Mouse (Mus musculus) gonadal fat pad, adult 2 months (tissue): Measurements from ENCODE around the gene Gpr25. TPM values are rescaled to one million over a fixed set of nuclear protein-coding genes. Genes with fewer than 3 reads are reported as not detected.

Source experiments
- DNase-seq: peaks from one replicate; pipeline ENCODE4 v3.0.0-alpha.2; 2012; ENCODE audit warnings: low read depth
- polyA plus RNA-seq: library from polyadenylated mRNA; depleted of rRNA; stranded (reverse); fragments of >200 nt; gene quantifications from 2 replicates; pipeline ENCODE4 v1.2.3, GENCODE M21; 2012; rRNA removed

Gpr25 gene
- 0.11 TPM in 1 of 2 replicates, not detected in the other for polyA plus RNA-seq

DNA sequence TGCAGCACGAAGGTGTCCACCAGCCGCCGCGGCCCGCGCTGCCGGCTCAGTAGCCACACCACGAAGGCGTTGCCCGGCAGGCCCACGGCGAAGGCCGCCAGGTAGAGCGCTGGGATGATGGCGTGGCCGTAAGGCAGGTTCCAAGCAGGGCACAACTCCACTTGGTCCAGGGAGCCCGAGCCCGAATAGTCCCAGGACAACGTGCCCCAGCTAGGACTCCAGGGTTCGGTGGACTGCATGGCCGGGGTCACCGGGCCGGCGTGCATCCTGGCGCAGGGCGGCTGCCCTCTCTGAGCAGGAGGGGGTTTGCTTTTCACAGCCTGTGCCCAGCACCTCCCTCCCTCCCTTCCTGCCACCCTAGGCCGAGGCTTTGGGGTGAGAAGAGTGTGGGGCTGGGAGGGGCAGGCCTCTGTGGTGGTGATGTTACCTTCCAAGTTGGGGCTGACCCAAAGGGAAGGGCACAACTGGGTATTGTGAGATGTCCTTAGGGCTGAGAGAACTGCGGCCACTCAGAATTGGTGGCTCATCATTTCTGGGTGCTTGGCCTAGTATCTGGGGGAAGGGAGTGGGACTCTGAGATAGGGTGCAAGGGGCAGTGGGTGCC lies at the start of gene Gpr25:
Gpr25 (minus strand) TSS at position 239 of the 604 bp plus-strand sequence.
- DNase-seq = no peak

DNA sequence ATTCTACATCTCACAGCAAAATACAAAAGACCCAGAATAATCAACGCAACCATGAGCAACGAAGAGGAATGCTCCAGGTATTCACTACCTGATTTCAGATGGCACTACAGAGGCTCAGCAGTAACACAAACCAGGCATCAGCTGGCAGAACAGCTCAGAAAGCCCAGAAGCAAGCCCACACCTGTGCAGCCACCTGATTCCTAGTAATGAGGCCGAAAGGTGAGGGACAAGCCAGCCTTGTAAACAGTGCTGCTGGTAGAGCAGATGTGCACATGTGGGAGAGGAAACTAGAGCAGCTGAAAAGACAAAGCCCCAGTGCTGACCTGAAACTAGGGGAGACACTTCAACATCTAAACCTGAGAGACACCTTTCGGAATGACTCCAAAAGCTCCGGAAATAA lies 48.5 kb upstream of the Gpr25 start:
- no peak for DNase-seq

DNA sequence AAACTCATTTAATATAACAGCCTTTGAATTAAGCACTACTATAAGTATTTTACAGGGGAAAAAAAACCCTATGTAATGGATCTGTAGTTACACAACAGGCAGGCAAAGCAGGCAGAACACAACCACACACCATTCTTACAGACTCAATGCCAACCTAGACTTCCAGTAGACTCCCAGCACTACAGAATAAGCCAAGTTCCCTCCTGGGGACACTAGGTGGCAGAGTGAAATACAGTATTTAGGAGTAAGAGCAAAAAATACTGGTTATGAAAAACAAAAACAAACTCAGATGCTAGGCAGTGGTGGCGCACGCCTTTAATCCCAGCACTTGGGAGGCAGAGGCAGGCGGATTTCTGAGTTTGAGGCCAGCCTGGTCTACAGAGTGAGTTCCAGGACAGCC lies 45.8 kb upstream of the Gpr25 start:
- no peak for DNase-seq

DNA sequence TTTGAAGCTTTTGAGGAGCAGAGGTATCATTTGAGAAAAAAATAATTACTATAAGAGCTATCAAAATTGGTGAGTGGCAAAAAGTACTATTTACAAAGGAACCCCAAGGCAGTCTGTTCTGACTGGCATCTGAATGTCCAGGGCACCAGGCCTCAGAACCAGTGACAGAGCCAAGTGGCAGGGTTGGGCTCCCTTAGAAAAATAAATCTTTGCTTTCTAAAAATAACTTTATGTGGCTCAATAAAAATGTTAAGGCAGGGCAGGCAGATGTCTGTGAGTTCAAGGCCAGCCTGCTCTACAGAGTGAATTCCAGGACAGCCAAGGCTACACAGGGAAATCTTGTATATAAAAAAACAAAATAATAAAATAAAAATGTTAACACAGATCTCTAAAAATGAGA lies 33.3 kb upstream of the Gpr25 start:
- no peak for DNase-seq

DNA sequence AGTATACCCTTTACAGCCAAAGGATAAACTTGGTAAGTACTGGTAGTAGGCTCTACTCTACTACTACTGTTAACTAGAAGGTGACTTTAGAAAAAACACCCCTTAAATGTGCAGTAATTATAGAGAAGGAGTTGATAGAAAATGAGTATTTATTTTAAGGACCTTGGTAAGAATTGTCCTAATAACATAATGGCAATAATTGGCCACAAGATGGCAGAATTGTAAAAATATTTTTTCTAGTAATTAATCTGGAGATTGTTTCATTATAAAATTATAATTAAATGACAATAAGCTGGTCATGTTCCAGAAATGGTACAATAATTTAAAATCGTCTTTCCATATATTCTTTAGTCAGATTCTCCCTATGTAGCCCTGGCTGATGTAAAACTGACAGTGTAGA lies 29.1 kb upstream of the Gpr25 start:
- no peak for DNase-seq

DNA sequence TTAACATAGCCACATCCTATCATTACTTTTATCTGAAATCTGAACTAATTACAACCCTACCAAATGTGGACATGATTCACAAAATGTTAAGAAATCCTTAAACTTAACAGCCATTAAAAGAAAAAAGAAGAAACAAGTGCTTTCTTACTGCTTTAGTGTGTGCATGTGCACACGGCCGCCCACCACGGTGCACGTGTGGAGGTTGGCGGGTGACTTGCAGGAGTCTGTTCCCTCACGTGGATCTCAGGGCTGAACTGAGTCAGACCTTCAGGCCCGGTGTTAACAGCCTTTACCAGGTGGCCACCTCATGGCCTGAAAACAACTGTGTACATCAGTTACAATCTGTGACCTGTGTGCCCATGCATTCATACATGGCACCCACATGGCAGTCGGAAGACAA lies 16.7 kb upstream of the Gpr25 start:
- DNase-seq = no peak

DNA sequence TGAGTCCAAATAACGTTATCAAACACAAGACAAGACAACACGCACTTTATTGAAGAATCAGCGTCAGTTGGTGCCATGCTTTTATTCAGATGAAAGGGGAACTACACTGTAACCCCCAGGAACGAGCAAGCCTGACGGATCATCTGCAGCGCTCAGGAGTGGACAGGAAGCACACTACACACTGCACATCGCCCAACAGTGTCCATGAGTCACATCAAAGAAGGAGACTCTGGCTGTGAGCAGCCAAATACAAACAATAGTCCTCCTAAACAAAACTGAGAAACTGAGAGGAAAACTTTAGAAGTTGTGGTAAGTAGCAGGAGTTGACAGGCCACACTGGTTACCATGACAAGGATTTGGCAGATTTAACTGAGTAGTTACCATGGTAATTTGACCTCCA lies 7.6 kb upstream of the Gpr25 start:
- DNase-seq = no peak

DNA sequence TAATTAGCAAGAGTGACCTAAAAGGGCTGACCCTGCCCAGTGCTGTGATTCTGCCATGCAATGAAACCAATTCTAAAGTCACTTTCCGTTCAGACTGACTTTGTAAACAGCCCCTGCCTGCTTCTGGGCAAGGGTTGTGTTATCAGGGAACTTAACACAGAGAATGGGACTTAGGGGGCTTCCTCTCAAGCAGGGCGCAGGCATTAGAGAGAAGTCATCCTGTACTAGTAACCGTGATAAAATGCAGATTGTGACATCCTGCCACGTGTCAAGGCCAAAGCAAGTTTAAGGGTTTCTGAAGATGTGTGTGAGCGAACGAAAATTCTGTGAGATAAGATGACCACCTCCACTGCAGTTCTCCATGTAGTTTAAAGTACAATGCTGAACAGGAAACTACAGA lies 5.5 kb upstream of the Gpr25 start:
- no peak for DNase-seq

DNA sequence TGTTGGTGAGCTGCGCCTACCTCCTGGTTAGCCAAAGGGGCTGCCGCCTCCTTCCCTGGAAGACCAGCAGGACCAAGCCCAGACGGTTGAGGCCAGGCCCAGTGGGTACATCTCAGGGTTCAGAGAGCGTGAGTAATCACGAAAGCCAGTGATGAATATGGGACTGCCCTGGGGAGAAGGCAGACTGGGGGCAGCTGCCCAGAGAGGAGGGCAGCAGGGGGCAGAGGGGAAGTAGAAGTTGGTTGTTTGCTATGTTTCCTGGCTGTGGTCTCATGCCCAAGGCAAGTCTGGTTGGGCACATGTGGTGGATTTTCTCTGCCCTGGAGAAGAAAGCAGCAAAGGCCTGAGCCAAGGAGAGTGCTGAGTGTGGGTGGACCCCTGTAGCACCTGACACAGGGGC lies 2.7 kb upstream of the Gpr25 start:
- DNase-seq = no peak

DNA sequence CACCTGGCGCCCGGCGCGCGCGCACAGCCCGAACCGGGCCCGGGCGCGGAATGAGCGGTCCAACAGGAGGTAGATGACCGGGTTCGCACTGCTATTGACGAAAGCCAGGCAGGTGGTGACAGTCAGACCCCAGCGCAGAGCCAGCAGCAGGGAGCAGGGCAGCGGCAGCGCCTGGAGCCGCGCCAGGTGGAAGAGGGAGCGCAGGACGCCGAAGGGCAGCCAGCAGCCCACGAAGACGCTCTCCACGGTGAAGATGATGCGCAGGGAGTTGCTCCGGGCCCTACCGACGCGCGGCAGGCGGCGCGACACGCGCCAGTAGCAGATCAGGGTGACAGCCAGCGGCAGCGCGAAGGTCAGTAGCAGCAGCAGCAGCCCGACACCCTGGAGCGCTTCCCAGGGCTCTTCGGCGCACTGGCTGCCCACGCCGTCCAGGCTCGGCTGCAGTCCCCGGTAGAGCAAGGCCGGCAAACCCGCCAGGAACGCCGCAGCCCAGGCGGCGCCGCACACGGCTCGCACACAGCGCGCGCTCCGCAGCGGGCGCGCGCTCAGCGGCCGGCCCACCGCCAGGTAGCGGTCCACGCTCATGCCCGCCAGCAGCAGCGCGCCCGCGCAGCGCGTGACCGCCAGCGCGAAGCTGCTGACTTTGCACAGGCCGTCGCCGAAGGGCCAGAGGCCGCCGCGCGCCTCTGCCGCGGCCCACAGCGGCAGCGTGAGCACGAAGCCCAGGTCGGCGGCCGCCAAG lies 609 bp downstream of the Gpr25 start:
- DNase-seq = no peak

DNA sequence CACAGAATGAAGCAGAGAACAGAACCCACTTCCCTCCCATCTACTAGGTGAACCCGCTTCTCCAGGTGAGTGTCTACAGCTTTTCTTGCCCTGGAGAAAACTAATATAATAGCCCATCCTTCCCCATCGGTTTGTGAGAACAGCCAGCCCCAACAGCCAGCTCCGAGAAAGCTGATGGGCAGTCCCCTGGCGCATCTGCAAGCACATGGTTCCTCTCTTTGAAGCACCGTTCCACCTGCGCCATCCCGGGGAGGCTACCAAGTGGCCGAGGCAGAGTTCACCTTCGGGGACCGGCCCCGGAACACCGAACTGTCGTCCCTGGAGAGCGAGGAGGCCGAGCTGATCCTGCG lies 1.2 kb downstream of the Gpr25 start:
- DNase-seq = no peak

DNA sequence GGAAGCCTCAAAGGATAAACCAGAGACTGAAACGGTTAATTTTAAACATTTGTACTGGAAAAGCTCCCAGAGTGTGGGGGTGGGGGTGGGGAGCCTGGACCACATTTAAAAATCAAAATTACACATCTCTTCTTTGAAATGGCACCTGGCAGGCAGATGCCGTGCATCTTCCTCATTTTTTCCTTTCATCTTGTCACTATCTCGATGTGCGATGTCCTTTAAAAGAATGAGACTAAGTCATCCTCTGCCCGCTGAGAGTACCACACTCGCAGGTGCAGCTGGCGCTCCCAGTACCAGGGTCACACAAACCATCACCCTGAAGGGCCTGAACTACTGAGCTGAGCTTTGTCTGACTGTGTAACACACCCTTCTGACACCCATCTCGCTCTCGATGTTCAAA lies 2.2 kb downstream of the Gpr25 start:
- no peak for DNase-seq

DNA sequence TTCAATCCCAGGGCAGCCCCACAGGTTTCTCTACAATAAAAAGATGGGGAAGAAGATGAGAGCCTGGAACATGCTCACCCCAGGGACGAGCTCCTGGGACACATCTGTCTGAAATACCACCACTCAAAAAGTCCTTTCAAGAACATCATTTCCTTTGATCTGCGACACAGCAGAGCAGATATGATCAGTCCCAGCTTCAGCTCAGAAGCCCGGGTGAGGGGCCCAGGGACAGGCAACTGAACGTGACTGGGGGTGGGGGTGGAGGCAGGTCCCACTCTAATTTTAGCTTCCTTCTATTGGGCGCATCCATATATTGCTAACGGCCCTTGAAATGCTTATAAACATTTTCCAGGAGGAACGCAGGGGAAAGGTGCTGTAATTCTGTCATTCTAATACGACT lies 5.0 kb downstream of the Gpr25 start:
- DNase-seq = no peak

DNA sequence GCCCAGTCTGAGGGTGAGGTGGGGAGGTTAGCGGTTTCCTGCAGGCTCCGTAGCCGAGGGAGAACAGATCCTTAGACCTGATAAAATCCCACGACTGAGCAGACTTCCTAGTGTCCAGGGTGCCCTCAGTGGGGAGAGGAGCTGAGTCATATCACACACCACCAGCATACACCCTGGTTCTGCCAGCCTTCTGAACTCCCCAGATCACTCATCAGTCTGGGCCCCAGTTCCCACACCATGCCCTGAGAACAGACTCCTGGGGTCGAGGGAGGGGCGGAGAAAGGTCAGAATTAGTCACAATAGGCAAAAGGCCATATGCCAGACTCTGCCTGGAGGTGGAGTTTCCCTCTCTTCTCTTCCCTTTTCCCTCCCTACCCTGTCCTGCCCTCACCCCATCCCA lies 5.5 kb downstream of the Gpr25 start:
- no peak for DNase-seq

DNA sequence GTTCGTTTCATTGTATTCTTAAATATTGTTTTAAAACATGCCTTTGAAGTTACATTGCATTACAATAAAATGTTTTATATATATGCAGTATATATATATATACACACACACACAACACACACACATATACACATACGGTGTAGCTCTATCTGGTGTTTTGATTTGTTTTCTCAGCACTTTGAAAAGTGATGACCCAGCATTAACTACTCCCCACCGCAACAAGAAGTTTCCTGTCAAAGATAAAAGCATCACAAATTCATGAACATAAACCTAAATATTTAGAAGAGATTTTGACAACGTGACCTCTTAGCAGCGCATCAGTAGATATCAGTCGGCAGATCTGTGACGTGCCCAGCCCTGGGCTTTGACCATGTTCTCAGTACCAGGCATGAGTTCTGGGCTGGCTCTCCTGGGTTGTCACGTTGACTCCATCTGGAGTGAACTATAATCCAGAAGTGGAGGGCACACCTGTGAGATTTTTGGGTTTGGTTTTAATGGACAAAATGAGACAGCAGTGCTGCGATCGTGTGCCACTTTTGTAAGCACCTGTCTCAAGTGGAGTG lies 6.1 kb downstream of the Gpr25 start:
- no peak for DNase-seq

DNA sequence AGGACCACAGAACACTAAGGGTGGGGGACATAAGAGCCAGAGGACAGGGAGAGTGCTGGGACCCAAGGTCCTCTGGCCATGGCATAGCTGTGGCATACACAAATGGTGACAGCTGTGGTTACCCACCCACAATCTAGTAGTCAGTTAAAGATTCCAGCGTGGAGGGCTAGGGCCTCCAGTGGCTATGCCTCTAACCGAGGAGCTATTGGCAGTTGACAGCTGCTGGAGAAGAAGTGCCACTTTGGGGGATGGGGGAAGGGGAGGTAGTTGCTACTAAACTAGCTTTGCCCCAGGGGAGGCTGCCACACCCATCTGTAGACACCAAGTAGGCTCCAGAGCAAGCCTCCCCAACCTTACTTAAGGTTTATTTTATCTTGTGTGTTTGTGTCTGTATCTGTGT lies 7.2 kb downstream of the Gpr25 start:
- no peak for DNase-seq

DNA sequence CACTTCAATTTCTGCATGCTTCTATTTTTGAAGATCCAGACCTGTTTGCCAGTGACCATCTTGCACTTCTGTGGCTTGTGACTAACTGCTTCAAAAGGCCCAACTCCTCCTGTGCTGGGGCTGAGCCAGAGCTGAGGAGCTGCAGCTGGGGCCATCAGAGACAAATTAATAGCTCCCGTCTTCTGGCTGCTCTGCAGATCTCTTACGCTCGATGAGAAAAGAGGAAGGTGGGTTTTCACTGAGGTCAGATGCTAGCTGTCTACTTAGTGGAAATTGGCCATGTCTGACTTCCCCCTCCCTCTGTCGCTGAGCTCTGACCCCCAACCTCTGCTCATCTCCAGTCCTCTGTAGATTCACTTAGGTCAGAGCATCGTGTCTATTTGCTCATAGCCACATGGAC lies 11.0 kb downstream of the Gpr25 start:
- no peak for DNase-seq

DNA sequence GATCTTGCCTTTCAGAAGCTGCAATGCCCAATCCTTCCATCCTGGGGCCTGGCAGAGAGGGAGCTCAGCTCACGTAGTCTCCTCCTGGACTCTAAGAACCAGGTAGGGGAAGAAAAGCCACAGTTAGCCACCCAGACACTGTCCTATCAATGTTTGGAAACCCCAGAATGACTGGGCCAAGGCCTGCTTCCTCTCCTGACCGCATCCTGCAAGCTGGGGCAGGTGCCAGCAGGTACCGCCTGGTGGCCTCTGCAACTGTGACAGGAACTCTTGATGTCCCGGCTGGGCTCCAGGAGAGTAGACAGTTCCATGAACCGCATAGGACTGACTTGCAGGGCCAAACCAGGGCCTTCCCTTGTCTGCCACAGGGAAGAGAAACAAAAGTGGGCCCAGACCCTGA lies 13.3 kb downstream of the Gpr25 start:
- no peak for DNase-seq

DNA sequence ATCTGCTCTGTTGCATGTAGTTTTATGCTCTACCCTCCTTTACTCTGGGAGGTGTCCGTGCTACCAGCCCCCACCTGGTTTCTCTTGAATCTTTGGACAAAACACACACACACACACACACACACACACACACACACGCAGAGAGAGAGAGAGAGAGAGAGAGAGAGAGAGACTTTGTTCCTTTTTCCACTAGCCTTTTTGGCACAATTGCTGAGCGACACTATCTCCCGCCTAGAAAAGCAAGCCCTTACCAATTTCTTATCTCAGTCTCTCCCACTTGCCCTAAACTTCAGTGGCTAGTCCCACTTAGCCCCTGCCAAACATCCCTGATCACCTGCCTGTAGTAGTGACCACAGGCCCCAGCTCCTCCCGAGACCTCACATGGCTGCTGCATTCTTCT lies 16.2 kb downstream of the Gpr25 start:
- DNase-seq = no peak

DNA sequence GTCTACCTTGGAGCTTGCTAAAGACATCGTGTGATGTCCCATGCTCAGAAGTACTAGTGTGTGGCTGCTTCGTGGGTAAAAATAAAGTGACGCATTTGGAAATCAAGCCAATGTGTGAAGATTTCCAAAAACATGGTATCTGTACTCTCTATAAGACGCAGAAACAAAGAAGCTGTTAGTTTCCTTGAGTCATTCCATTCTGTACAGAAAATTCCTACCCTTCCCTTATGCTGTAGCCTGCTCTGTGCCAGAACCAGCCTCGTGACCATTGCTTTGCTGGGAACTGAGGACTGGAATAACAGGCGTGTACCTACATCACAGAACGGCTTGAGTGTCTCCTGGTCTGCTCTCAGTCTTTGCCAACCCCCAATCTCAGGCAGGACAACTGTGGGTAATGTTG lies 18.9 kb downstream of the Gpr25 start:
- DNase-seq = no peak

DNA sequence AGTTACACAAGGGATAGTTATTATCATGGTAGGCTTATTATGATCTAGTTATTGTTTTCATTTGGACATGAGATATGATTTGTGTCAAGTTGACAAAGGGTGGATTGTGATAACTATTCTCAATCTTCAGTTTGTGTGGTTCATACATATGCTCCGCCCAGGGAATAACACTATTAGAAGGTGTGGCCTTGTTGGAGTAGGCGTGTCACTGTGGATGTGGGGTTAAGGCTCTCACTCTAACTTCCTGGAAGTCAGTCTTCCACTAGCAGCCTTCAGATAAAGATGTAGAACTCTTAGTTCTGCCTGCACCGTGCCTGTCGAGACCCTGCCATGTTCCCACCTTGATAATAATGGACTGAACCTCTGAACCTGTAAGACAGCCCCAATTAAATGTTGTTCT lies 22.2 kb downstream of the Gpr25 start:
- DNase-seq = no peak

DNA sequence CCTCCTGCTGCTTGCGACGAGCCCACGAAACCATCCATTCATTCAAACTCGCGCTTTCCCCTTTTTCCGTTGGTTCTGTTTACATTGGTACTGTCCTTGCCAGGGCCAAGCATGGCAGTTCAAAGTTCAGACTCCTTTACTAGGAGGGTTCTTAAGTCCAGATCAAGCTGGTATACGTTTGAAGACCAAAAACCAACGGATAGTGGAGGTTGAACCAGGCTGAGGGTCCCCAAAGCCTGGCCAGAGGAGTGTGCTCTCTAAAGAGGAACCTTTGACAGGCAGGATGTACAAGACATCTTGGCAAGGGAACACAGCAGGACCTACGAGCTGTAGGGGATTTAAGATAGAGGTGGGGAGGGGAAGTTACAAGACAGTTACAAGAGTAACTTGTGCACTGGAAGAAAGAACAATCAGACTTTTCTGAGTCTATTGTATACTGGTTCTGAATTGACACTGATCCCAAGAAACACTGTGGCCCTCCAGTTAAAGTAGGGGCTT lies 26.0 kb downstream of the Gpr25 start:
- no peak for DNase-seq

DNA sequence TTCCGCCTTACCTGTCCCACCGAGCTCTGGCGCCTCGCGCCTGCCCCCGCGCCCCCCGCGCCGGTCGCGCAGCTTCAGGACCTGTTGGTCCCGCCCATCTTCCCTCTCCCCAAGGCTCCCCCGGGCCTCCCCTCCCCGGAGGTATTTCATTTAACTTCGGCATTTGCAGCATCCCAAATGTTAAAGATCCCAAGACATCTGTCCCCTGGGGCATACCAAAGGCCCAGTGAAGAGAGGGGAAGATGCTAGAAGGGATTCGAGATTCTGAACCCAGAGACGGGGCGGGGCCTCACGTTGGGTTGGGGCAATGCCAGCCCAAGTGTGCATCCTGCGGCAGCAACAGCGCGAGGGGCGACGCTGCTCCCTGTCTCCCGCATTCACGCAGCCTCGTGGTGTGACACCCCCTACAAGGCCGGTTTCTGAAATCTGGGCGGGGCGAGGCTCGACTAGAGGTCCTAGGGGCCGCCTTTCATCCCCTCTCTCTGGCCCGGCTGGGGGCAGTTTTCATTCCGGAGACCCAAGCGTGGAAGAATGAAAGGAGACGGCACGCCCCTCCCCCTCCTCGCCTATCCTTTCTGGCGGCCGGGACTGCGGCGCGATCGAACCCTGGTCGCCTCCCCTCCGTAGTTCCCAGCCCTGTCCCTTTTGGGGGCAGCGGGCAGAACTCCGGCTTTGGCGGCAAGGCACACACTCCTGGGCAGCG lies 26.6 kb downstream of the Gpr25 start, which contains the start of gene Inava:
Inava (minus strand) TSS at position 373 of the 703 bp plus-strand sequence.
- DNase-seq = no peak
